Comparison of ENCODE assay signal across 9 mouse cellular contexts in genomic region chr2:104207948-104208347, GRCm38 (mm10).
DNase-seq lines count a peak whose midpoint lies in the region; ATAC-seq and TF ChIP-seq lines count a peak whose summit lies in the region.
"Had no signal": no experiment of that assay in that cellular context is flagged by ENCODE, and none has a peak within 500 bp of the region (broad histone marks: within the 10 kb centered on the region; RNA-seq: fewer than 3 reads in every experiment).

No protein-coding gene starts in this region.

- TF ChIP-seq CTCF in lung, adult 2 months (IDR thresholded peaks at IDR 0.05; ENCODE audit: insufficient read depth, low read length): no peak

- DNase-seq in kidney, adult 9 months: no peak
- peak; percentile 3 for DNase-seq in c-Kit-negative CD71-positive TER-119-positive erythroid progenitor cells, embryonic 14.5 days (ENCODE audit: low read depth, low spot score)
- DNase-seq in hindbrain, embryonic 11.5 days (ENCODE audit: low spot score): peak; percentile 51
- no peak for DNase-seq in thymus, postnatal 0 days (ENCODE audit: low spot score)
- DNase-seq in lung, adult 2 months: no peak
- DNase-seq in thymus, postnatal 10 days (ENCODE audit: low spot score in 2 of 2): no peak

- H3K36me3 ChIP-seq in kidney, embryonic 14.5 days (ENCODE audit: control insufficient read depth, insufficient read depth, low read length): no peaks in the 10 kb centered on the region
- no peaks in the 10 kb centered on the region for H3K36me3 ChIP-seq in hindbrain, embryonic 11.5 days (ENCODE audit: control insufficient read depth, insufficient read depth, low read length)
- no peaks in the 10 kb centered on the region for H3K36me3 ChIP-seq in midbrain, embryonic 12.5 days
- H3K36me3 ChIP-seq: heart, embryonic 15.5 days had no signal

- H3K4me1 ChIP-seq in kidney, embryonic 14.5 days (ENCODE audit: control insufficient read depth, insufficient read depth, low read length): no peaks in the 10 kb centered on the region
- 0 out of 2 replicates have a peak, but pooled peaks cover 2% of the 10 kb centered on the region for H3K4me1 ChIP-seq in hindbrain, embryonic 11.5 days (replicated peaks; ENCODE audit: control insufficient read depth, insufficient read depth, low read length)
- H3K4me1 ChIP-seq in midbrain, embryonic 12.5 days: peaks cover 15% of the 10 kb centered on the region
- H3K4me1 ChIP-seq in lung, adult 2 months (ENCODE audit: control insufficient read depth, insufficient read depth, low read length): no peaks in the 10 kb centered on the region
- H3K4me1 ChIP-seq: heart, embryonic 15.5 days had no signal

- 28% methylated on average over 10 of the region's 10 CpGs for WGBS in kidney, embryonic 14.5 days
- 31% methylated on average over 10 of the region's 10 CpGs for WGBS in hindbrain, embryonic 11.5 days
- WGBS in midbrain, embryonic 12.5 days: 27% methylated on average over 10 of the region's 10 CpGs
- 36% methylated on average over 10 of the region's 10 CpGs for WGBS in lung, adult 2 months

- no peak overlapping the region for H3K4me3 ChIP-seq in kidney, embryonic 14.5 days (ENCODE audit: low read length)
- no peak overlapping the region for H3K4me3 ChIP-seq in hindbrain, embryonic 11.5 days (ENCODE audit: low read depth, low read length)
- no peak overlapping the region for H3K4me3 ChIP-seq in midbrain, embryonic 12.5 days
- no peak overlapping the region for H3K4me3 ChIP-seq in lung, adult 2 months (replicated peaks; ENCODE audit: extremely low read depth, low read depth, low read length)
- H3K4me3 ChIP-seq: heart, embryonic 15.5 days had no signal

- no peaks in the 10 kb centered on the region for H3K27me3 ChIP-seq in kidney, embryonic 14.5 days (ENCODE audit: control insufficient read depth, insufficient read depth, low read length)
- no peaks in the 10 kb centered on the region for H3K27me3 ChIP-seq in hindbrain, embryonic 11.5 days (ENCODE audit: control insufficient read depth, insufficient read depth, low read length)
- H3K27me3 ChIP-seq in midbrain, embryonic 12.5 days: no peaks in the 10 kb centered on the region
- H3K27me3 ChIP-seq: heart, embryonic 15.5 days had no signal

- TF ChIP-seq POLR2A in lung, adult 2 months (IDR thresholded peaks at IDR 0.05; ENCODE audit: borderline replicate concordance, extremely low read depth, low read depth, low read length): no peak

- peak; percentile 43 for ATAC-seq in kidney, embryonic 14.5 days (ENCODE audit: low FRiP score, low TSS enrichment)
- peak; percentile 72 for ATAC-seq in hindbrain, embryonic 11.5 days (ENCODE audit: low FRiP score)
- peak; percentile 89 for ATAC-seq in midbrain, embryonic 12.5 days (ENCODE audit: low FRiP score, low read depth)

- no peaks in the 10 kb centered on the region for H3K9me3 ChIP-seq in kidney, embryonic 14.5 days (ENCODE audit: control insufficient read depth, low read length)
- H3K9me3 ChIP-seq in hindbrain, embryonic 11.5 days (ENCODE audit: control insufficient read depth, low read length): no peaks in the 10 kb centered on the region
- no peaks in the 10 kb centered on the region for H3K9me3 ChIP-seq in midbrain, embryonic 12.5 days
- H3K9me3 ChIP-seq: heart, embryonic 15.5 days had no signal

- no peak overlapping the region for H3K27ac ChIP-seq in kidney, embryonic 14.5 days (ENCODE audit: low read depth, low read length)
- H3K27ac ChIP-seq in hindbrain, embryonic 11.5 days (ENCODE audit: low read depth, low read length): no peak overlapping the region
- peak overlapping the region; percentile 35; the same call in 1 of the 2 replicates for H3K27ac ChIP-seq in midbrain, embryonic 12.5 days (replicated peaks)
- H3K27ac ChIP-seq: heart, embryonic 15.5 days had no signal

- H3K9ac ChIP-seq in kidney, embryonic 14.5 days (ENCODE audit: low read depth, low read length): no peak overlapping the region
- no peak overlapping the region for H3K9ac ChIP-seq in hindbrain, embryonic 11.5 days (ENCODE audit: low read depth, low read length)
- no peak overlapping the region for H3K9ac ChIP-seq in midbrain, embryonic 12.5 days (replicated peaks)
- H3K9ac ChIP-seq: heart, embryonic 15.5 days had no signal

- H3K4me2 ChIP-seq in kidney, embryonic 14.5 days (replicated peaks; ENCODE audit: low read depth, low read length): no peak overlapping the region
- no peak overlapping the region for H3K4me2 ChIP-seq in hindbrain, embryonic 11.5 days (replicated peaks; ENCODE audit: low read depth, low read length)
- H3K4me2 ChIP-seq in midbrain, embryonic 12.5 days (replicated peaks): 0 out of 2 replicates have a peak overlapping the region, but pooled peaks have one; percentile 13
- H3K4me2 ChIP-seq: heart, embryonic 15.5 days had no signal

Comparison
In these comparisons a context has a peak if more than half of its experiments do, and no peak if none do; other contexts are left out.
1. DNase-seq: peak in c-Kit-negative CD71-positive TER-119-positive erythroid progenitor cells, embryonic 14.5 days (single experiment) and hindbrain, embryonic 11.5 days (single experiment); none in kidney, adult 9 months (single experiment), thymus, postnatal 0 days (single experiment), lung, adult 2 months (single experiment) and thymus, postnatal 10 days (0 of 2).
2. Peak in every context shown above with its lines, with median percentiles within 50 percentile points of each other: ATAC-seq.